Mouse (Mus musculus) small intestine, adult 2 months (tissue): ENCODE data around the gene Hsp90ab1.

ENCODE experiments used
- CTCF ChIP-seq: fragments of 200-500 bp; IDR thresholded peaks from 2 replicates; pipeline ENCODE4 v1.5.1; 2012; ENCODE audit warnings: low read depth, mild to moderate bottlenecking, control low read depth, inconsistent platforms, low read length, moderate library complexity, mixed read lengths; ENCODE audit not compliant: insufficient replicate concordance, insufficient read length; ENCODE audit errors: extremely low read depth
- POLR2A ChIP-seq: fragments of 200-500 bp; IDR thresholded peaks from 2 replicates; pipeline ENCODE4 v1.6.1; 2012; ENCODE audit warnings: low read depth, mild to moderate bottlenecking, control low read depth, inconsistent platforms, low read length, moderate library complexity

DNA sequence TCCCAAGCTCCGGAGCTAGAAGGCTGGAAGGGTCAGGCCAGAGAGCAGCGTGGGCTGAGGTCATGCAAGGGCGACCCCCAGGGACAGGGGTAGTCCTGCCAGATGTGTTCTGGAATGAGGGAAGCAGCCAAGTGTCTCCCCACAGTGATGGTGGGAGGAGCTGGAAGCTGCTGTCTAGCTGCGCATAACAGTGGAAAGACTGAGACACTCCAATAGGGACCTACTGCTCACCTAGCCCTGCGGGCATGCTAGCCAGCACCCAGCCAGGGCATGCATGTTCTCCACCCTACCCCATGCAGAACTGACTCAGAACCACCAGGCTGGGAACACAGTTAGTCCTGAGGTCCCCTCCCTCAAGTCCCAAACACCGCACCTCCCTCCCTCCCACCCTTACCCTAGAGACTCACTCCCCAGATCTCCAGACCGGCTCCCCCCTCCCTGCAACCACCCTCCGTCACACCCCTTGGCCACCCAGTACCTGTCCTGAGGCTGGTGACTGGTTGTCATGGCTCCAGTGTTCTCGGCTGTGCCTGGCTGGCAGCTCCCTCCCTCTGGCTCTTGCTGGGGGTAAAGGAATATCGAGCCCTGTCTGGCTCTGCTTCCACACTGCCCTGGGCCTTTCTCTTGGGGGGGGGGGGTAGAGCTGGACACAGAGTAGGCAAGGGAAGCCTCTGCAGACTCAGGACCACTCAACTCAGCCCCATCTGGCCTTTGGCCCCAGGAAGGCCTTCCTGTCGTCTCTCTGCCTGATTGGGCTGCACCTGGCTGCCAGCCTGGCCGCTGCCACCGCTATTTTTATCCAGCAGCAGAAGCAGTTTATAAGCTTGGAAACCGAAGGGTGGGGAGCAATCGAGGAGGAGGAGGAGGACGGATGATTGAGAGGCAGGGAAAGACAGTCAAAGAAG is 18.9 kb upstream of the Hsp90ab1 start:
- TF ChIP-seq CTCF (no peak), POLR2A (no peak)
